Mouse (Mus musculus) spleen, adult 2 months (tissue): Measurements from ENCODE around the gene Itga11.
"Not testable (repeated sequence)": the region's sequence is repeated elsewhere in the genome, so short reads cannot be mapped to it uniquely, and the experiment has no call there.

Source experiments
- CTCF ChIP-seq: fragments of 200-500 bp; IDR thresholded peaks from 2 replicates; pipeline ENCODE4 v1.5.1; 2011; ENCODE audit warnings: mild to moderate bottlenecking, inconsistent platforms; ENCODE audit not compliant: insufficient read depth, insufficient read length, insufficient replicate concordance; ENCODE audit errors: extremely low read depth
- POLR2A ChIP-seq: fragments of 200-500 bp; IDR thresholded peaks from 2 replicates; pipeline ENCODE4 v1.6.1; 2011; ENCODE audit warnings: low read depth, low read length, inconsistent platforms

GRCm38 (mm10) chr9:62660971-62661370, 16.7 kb upstream of the Itga11 start:
- TF ChIP-seq POLR2A, CTCF: not testable (repeated sequence)
